Mouse (Mus musculus) stomach, embryonic 15.5 days (tissue): ENCODE results near the gene Taf11. TPM values are rescaled to one million over a fixed set of nuclear protein-coding genes. Genes with fewer than 3 reads are reported as not detected.

Experiments
- ATAC-seq: fragments of 200-750 bp; cut with Nextera tagmentation; 2 replicates; pipeline ENCODE4 v1.8.0; 2017; ENCODE audit warnings: low read depth, moderate number of reproducible peaks, moderate TSS enrichment; ENCODE audit not compliant: insufficient read depth, low FRiP score
- H3K27ac ChIP-seq: fragments of 300-500 bp; sonication (generic); 2 replicates; pipeline ENCODE4 v1.5.1; 2015; ENCODE audit warnings: mild to moderate bottlenecking, inconsistent platforms
- H3K27me3 ChIP-seq: fragments of 300-500 bp; sonication (generic); replicated peaks from 2 replicates; pipeline ENCODE4 v1.6.1; 2015; ENCODE audit warnings: inconsistent platforms
- H3K36me3 ChIP-seq: fragments of 300-500 bp; sonication (generic); 2 replicates; pipeline ENCODE4 v1.6.1; 2015; ENCODE audit warnings: inconsistent platforms
- H3K4me1 ChIP-seq: fragments of 300-500 bp; sonication (generic); 2 replicates; pipeline ENCODE4 v1.6.1; 2015; ENCODE audit warnings: inconsistent platforms
- H3K4me2 ChIP-seq: fragments of 300-500 bp; sonication (generic); 2 replicates; pipeline ENCODE4 v1.6.1; 2015; ENCODE audit warnings: mild to moderate bottlenecking, inconsistent platforms
- H3K4me3 ChIP-seq: fragments of 300-500 bp; sonication (generic); replicated peaks from 2 replicates; pipeline ENCODE4 v1.5.1; 2015; ENCODE audit warnings: inconsistent platforms
- H3K9ac ChIP-seq: fragments of 300-500 bp; sonication (generic); 2 replicates; pipeline ENCODE4 v1.6.1; 2015; ENCODE audit warnings: inconsistent platforms
- H3K9me3 ChIP-seq: fragments of 300-500 bp; sonication (generic); 2 replicates; pipeline ENCODE4 v1.6.1; 2016; ENCODE audit warnings: inconsistent platforms
- WGBS: fragments of 180-500 bp; shearing (Covaris S2); methylation state at CpG from one replicate; pipeline ENCODE4 v1.1.7; 2015; 5-methylcytosine and 5-hydroxymethylcytosine counted together
- polyA plus RNA-seq: library from polyadenylated mRNA; unstranded; fragments of >200 nt; fragmentation: Nextera tagmentation; extraction: Ambion mirVana; gene quantifications from 2 replicates; pipeline ENCODE4 v1.2.1, GENCODE M21; 2015

Taf11 gene
- polyA plus RNA-seq, 1 experiment from 2014 or later = 56.3 TPM

- no peak overlapping the region for H3K9ac ChIP-seq
- peaks cover 12% of the 10 kb centered on the region for H3K4me1 ChIP-seq
- H3K4me3 ChIP-seq = no peak overlapping the region
- ATAC-seq = no peak
- H3K27me3 ChIP-seq = no peaks in the 10 kb centered on the region
- WGBS = 63% methylated on average over 4 of the region's 4 CpGs
- no peaks in the 10 kb centered on the region; the same call in 1 of the 2 replicates for H3K36me3 ChIP-seq
- no peaks in the 10 kb centered on the region for H3K9me3 ChIP-seq
- no peak overlapping the region for H3K27ac ChIP-seq
- H3K4me2 ChIP-seq = no peak overlapping the region
Measured at GRCm38 (mm10) chr17:27914742-27915141, 5.1 kb upstream of the Taf11 start.

DNA sequence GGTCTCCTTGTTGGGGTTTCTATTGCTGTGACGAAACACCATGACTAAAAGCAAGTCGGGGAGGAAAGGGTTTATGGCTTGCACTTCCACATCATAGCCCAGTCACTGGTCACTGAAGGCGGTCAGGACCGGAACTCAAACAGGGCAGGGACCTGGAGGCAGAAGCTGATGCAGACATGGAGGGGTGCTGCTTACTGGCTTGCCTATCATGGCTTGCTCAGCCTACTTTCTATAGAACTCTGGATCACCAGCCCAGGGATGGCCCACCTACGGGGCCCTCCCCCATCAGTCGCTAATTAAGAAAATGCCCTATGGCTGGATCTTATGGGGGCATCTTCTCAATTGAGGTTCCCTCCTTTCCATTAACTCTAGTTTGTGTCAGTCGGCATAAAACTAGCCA, 1.7 kb upstream of the Taf11 start:
- WGBS = 91% methylated on average over 7 of the region's 7 CpGs
- H3K9ac ChIP-seq = no peak overlapping the region
- H3K36me3 ChIP-seq = no peaks in the 10 kb centered on the region; the same call in 1 of the 2 replicates
- H3K4me2 ChIP-seq = no peak overlapping the region; the same call in 1 of the 2 replicates
- no peak overlapping the region for H3K27ac ChIP-seq
- no peak for ATAC-seq
- no peaks in the 10 kb centered on the region for H3K27me3 ChIP-seq
- H3K4me3 ChIP-seq = no peak overlapping the region
- H3K9me3 ChIP-seq = no peaks in the 10 kb centered on the region
- peaks cover 19% of the 10 kb centered on the region for H3K4me1 ChIP-seq

GRCm38 (mm10) chr17:27908888-27909621, 589 bp downstream of the Taf11 start, which contains the start of gene Anks1:
Gene Anks1 (plus strand): TSS chr17:27909306.
- H3K36me3 ChIP-seq = peaks cover 6% of the 10 kb centered on the region; the same call in 1 of the 2 replicates
- peak within 1 kb of the TSS; percentile 82 for H3K9ac ChIP-seq
- H3K27ac ChIP-seq = peak within 1 kb of the TSS; percentile 90
- H3K9me3 ChIP-seq = no peaks in the 10 kb centered on the region
- H3K4me3 ChIP-seq = peak within 1 kb of the TSS; percentile 98
- under 1% methylated on average over 75 of the region's 78 CpGs for WGBS
- ATAC-seq = peak; percentile 90
- no peaks in the 10 kb centered on the region for H3K27me3 ChIP-seq
- H3K4me1 ChIP-seq = peaks cover 19% of the 10 kb centered on the region
- H3K4me2 ChIP-seq = peak within 1 kb of the TSS; percentile 77

- WGBS = 0% methylated on average over 12 of the region's 12 CpGs
- no peaks in the 10 kb centered on the region for H3K27me3 ChIP-seq
- peaks cover 6% of the 10 kb centered on the region; the same call in 1 of the 2 replicates for H3K36me3 ChIP-seq
- peak overlapping the region; percentile 90 for H3K27ac ChIP-seq
- no peak; the same call in 1 of the 2 replicates for ATAC-seq
- H3K9me3 ChIP-seq = no peaks in the 10 kb centered on the region
- H3K4me3 ChIP-seq = peak overlapping the region; percentile 98
- peak overlapping the region; percentile 77 for H3K4me2 ChIP-seq
- H3K9ac ChIP-seq = no peak overlapping the region
- H3K4me1 ChIP-seq = peaks cover 19% of the 10 kb centered on the region
Measured at GRCm38 (mm10) chr17:27908206-27908887, 1.3 kb downstream of the Taf11 start.

DNA sequence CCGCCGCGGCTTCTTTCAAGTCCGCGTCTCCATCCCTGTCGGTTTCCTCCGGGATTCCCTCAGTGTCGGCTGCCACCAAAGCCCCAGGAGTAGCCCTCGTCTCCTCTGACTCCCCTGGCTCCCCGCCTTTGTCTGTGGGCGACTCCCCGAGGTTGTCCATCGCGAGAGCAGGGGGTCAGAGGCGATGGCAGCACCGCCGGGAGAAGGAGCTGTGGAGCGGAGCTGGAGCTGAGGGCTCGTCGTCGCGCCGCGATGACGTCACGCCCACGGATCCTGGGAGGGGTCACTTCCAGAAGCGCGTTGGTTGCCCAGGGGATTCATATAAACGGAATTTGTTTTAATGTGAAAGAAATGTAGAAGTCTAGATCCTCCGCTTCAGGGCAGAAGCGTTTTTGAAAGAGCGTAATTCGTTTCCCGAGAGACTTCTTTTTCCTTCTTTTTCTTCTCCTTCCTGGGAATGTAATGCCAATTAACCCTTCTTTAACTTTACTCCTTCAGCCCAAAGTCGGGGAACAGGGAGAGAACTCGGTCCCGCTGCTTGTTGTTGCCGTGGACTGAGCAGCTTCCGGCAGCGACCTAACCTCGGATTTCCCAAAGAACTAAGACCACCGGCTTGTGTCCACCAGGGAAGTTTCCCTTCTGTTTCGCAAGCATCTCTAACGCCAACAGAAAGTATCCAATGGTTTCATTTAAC, 2.0 kb downstream of the Taf11 start:
- H3K36me3 ChIP-seq = peaks cover 11% of the 10 kb centered on the region
- H3K27me3 ChIP-seq = no peaks in the 10 kb centered on the region
- H3K27ac ChIP-seq = peak overlapping the region; percentile 58
- H3K4me2 ChIP-seq = peak overlapping the region; percentile 77
- H3K4me3 ChIP-seq = peak overlapping the region; percentile 98
- no peaks in the 10 kb centered on the region for H3K9me3 ChIP-seq
- under 1% methylated on average over 45 of the region's 45 CpGs for WGBS
- 0 out of 2 replicates have a peak, but pooled peaks have one; percentile 40 for ATAC-seq
- H3K9ac ChIP-seq = peak overlapping the region; percentile 90
- H3K4me1 ChIP-seq = peaks cover 19% of the 10 kb centered on the region

DNA sequence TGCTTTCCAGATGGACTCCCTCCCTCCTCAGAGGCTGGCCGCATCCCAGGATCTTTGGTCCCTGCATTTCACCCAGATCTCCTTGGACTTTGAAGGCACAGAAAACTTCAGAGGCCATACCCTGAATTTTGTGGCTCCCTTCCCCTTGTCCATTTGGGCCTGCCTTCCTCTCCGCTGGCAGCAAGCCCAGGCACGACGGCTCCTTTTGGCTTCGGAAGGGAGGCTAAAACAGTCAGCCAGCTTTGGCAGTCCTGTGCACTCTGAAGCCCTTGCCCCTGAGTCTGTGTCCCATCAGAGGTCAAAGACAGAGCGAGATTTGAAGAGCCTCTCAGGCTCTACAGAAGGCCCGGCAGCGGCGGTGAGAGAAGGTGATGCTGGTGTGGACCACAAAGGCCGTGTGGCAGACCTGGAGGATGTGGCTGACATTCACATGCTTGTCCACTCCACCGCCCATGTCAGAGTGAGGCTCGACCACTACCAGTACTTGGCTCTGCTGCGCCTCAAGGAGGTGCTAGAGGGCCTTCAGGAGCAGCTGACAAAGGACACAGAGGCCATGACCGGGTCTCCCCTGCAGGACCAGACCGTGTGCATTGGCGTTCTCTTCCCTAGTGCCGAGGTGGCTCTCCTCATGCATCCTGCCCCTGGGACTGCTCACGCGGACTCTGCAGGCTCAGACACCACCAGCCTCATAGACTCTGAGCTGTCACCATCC, 23.0 kb downstream of the Taf11 start:
- H3K27me3 ChIP-seq = no peaks in the 10 kb centered on the region
- WGBS = 80% methylated on average over 19 of the region's 19 CpGs
- no peak overlapping the region for H3K4me3 ChIP-seq
- H3K9me3 ChIP-seq = no peaks in the 10 kb centered on the region
- no peaks in the 10 kb centered on the region for H3K4me1 ChIP-seq
- H3K36me3 ChIP-seq = peaks cover 44% of the 10 kb centered on the region
- H3K9ac ChIP-seq = no peak overlapping the region
- no peak overlapping the region for H3K4me2 ChIP-seq
- H3K27ac ChIP-seq = no peak overlapping the region
- no peak for ATAC-seq

DNA sequence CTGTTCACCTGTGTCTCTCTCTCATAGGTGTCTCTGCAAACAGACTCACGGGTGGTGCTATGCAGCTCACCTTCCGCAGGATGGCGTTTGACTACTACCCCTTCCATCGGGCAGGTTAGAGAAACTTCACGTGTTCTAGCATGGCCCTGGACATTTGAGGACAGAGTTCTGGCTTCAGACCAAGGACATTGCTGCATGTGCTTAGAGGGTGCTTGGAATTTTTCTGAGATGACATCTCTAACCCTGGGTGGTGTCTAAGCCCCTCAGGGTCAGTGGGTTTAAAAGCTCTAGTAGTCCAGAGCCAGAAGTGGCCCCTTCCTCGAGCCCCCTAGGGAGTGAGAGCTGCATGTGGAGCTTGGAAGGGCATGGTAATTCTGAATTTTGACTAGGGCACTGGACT, 25.6 kb downstream of the Taf11 start:
- Histone ChIP-seq H3K9ac (no peak overlapping the region), H3K27ac (no peak overlapping the region), H3K27me3 (no peaks in the 10 kb centered on the region), H3K36me3 (peaks cover 58% of the 10 kb centered on the region), H3K9me3 (no peaks in the 10 kb centered on the region), H3K4me2 (no peak overlapping the region), H3K4me1 (no peaks in the 10 kb centered on the region), H3K4me3 (no peak overlapping the region)
- ATAC-seq = no peak
- WGBS = 92% methylated on average over 6 of the region's 6 CpGs

GRCm38 (mm10) chr17:27883129-27883528, 26.5 kb downstream of the Taf11 start:
- H3K27me3 ChIP-seq = no peaks in the 10 kb centered on the region
- peaks cover 58% of the 10 kb centered on the region for H3K36me3 ChIP-seq
- H3K27ac ChIP-seq = no peak overlapping the region
- no peak overlapping the region for H3K9ac ChIP-seq
- H3K9me3 ChIP-seq = no peaks in the 10 kb centered on the region
- H3K4me1 ChIP-seq = no peaks in the 10 kb centered on the region
- no peak overlapping the region for H3K4me2 ChIP-seq
- no peak for ATAC-seq
- 84% methylated on average over 8 of the region's 8 CpGs for WGBS
- H3K4me3 ChIP-seq = no peak overlapping the region

DNA sequence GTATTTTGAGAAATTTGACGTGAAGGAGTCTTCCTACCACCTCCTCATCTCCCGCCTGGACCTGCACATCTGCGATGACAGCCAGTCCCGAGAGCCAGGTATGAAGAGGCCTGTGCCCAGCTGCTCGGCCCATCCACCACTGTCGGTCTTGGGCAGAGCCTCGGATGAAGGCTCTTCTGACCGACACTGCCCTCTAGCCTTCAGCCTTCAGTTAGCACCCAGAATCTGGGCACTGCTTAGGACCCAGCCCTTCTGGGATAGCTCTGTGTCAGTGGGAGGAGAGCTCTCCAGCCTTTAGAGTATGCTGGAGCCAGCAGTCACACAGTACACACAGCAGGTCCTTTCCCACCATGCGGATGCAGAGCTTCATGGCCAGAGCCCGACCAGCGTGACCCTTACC, 28.1 kb downstream of the Taf11 start:
- 65% methylated on average over 11 of the region's 11 CpGs for WGBS
- peak; percentile 35; the same call in 1 of the 2 replicates for ATAC-seq

DNA sequence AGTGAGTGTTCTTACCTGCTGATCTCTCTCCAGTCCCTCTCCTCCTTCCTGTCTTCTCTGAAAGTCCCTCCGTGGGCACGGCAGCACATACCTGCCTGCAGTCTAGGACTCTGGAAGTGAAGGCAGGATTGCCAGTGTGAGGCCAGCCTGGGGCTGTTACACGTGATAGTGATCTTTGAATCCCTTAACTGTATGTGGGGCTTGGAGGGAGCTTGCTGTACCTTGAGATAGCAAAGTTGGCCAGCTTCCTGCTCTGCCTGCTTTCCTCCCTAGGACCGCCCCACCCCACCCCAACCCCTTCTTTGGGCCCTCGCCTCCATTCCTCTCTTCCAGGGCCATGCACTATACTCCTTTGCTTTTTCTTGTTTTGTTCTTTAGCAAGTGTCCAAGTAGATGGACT, 35.1 kb downstream of the Taf11 start:
- Histone ChIP-seq H3K4me3 (no peak overlapping the region), H3K36me3 (peaks cover 4% of the 10 kb centered on the region; the same call in 1 of the 2 replicates), H3K4me1 (peaks cover 4% of the 10 kb centered on the region; the same call in 1 of the 2 replicates), H3K9ac (no peak overlapping the region), H3K9me3 (no peaks in the 10 kb centered on the region), H3K27me3 (no peaks in the 10 kb centered on the region), H3K27ac (no peak overlapping the region), H3K4me2 (no peak overlapping the region)
- 49% methylated on average over 5 of the region's 5 CpGs for WGBS
- ATAC-seq = no peak; the same call in 1 of the 2 replicates

More for the DNA sequence above, 28.1 kb downstream of the Taf11 start:
- Histone ChIP-seq H3K27me3 (no peaks in the 10 kb centered on the region), H3K9me3 (no peaks in the 10 kb centered on the region), H3K9ac (no peak overlapping the region), H3K4me2 (no peak overlapping the region), H3K36me3 (peaks cover 45% of the 10 kb centered on the region), H3K27ac (no peak overlapping the region), H3K4me1 (no peaks in the 10 kb centered on the region), H3K4me3 (no peak overlapping the region)

GRCm38 (mm10) chr17:27873583-27873982, 36.1 kb downstream of the Taf11 start:
- no peaks in the 10 kb centered on the region; the same call in 1 of the 2 replicates for H3K36me3 ChIP-seq
- H3K9me3 ChIP-seq = no peaks in the 10 kb centered on the region
- peaks cover 4% of the 10 kb centered on the region; the same call in 1 of the 2 replicates for H3K4me1 ChIP-seq
- H3K4me3 ChIP-seq = no peak overlapping the region
- WGBS = 59% methylated on average over 3 of the region's 3 CpGs
- no peak overlapping the region for H3K9ac ChIP-seq
- H3K27me3 ChIP-seq = no peaks in the 10 kb centered on the region
- H3K27ac ChIP-seq = no peak overlapping the region
- no peak for ATAC-seq
- no peak overlapping the region for H3K4me2 ChIP-seq
